Mouse (Mus musculus): ENCODE measurements around the gene Tnr. TPM values are rescaled to one million over a fixed set of nuclear protein-coding genes. Genes with fewer than 3 reads are reported as not detected.

The Tnr gene
- total and polyA plus RNA-seq, 3 experiments = 0.01 TPM; not detected in 2

DNA sequence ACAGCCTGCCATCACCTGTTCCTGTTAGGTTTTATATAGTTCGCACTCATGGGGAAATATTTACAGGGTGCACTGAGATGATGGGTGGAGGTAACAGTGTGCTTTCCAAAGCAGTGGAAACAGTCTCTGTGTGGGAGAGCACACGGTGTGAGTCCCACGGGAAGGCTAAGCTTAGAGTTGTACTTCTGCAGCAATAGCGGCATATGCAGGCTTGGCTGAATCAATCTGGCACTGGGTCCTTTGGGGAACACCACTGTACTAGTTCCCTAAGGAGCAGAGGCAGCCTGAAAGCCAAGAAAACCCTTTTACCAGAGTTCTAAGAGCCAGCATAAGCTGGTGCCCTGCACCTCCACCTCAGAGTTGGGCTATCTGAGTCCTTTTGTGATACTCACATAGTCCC, 115.8 kb downstream of the Tnr start:
- Histone ChIP-seq H3K27ac (ENCODE audit: control insufficient read depth, low read depth, low read length) (no peak overlapping the region), H3K27me3 (ENCODE audit: control insufficient read depth in 1 of 2, insufficient read depth in 2 of 2, low read length in 2 of 2) (no peaks in the 10 kb centered on the region), H3K36me3 (ENCODE audit: control insufficient read depth in 1 of 2, insufficient read depth in 2 of 2, low read length in 2 of 2) (no peaks in the 10 kb centered on the region), H3K9ac (ENCODE audit: control insufficient read depth, low read depth, low read length, poor library complexity, severe bottlenecking) (no peak overlapping the region), H3K9me3 (replicated peaks; ENCODE audit: insufficient read depth, low read length) (no peaks in the 10 kb centered on the region), H3K4me1 (ENCODE audit: control insufficient read depth in 1 of 2, insufficient read depth in 2 of 2, low read length in 2 of 2) (no peaks in the 10 kb centered on the region), H3K79me2 (ENCODE audit: control insufficient read depth, insufficient read depth, low read length, poor library complexity) (no peaks in the 10 kb centered on the region), H3K4me3 (ENCODE audit: control insufficient read depth in 1 of 2, insufficient read depth in 1 of 2, low read depth in 2 of 2, low read length in 2 of 2) (no peak overlapping the region)
- TF ChIP-seq GABPA (IDR thresholded peaks at IDR 0.05; ENCODE audit: low read depth, low read length) (no peak), USF2 (IDR thresholded peaks at IDR 0.05; ENCODE audit: borderline replicate concordance in 1 of 2, insufficient read depth in 1 of 2, low read depth in 1 of 2, low read length in 2 of 2) (no peak), MXI1 (IDR thresholded peaks at IDR 0.05; ENCODE audit: low read depth, low read length) (no peak), BHLHE40 (IDR thresholded peaks at IDR 0.05; ENCODE audit: borderline replicate concordance, low read depth, low read length) (no peak), CHD2 (IDR thresholded peaks at IDR 0.05; ENCODE audit: low read length) (no peak), RCOR1 (IDR thresholded peaks at IDR 0.05; ENCODE audit: low read depth, low read length) (no peak), MAX (IDR thresholded peaks at IDR 0.05; ENCODE audit: low read length) (no peak), CTCF (IDR thresholded peaks at IDR 0.05 in 2 of 3, conservative IDR thresholded peaks at IDR 0.05 in 1 of 3; ENCODE audit: control insufficient read depth in 1 of 3, insufficient read depth in 1 of 3, low read depth in 2 of 3, low read length in 3 of 3, poor library complexity in 1 of 3, severe bottlenecking in 1 of 3) (no peak), GATA1 (IDR thresholded peaks at IDR 0.05; ENCODE audit: low read depth, low read length) (no peak), HCFC1 (IDR thresholded peaks at IDR 0.05; ENCODE audit: low read depth, low read length) (no peak), UBTF (IDR thresholded peaks at IDR 0.05; ENCODE audit: borderline replicate concordance, insufficient read depth, low read depth, low read length) (no peak), NRF1 (IDR thresholded peaks at IDR 0.05; ENCODE audit: insufficient read depth, low read depth, low read length, poor library complexity, severe bottlenecking) (no peak), TCF12 (IDR thresholded peaks at IDR 0.05; ENCODE audit: low read depth, low read length) (no peak), KAT2A (conservative IDR thresholded peaks at IDR 0.05; ENCODE audit: low read depth, low read length) (no peak), SMC3 (IDR thresholded peaks at IDR 0.05; ENCODE audit: low read depth, low read length) (no peak), EP300 (IDR thresholded peaks at IDR 0.05; ENCODE audit: low read depth in 1 of 2, low read length in 2 of 2) (no peak)
- DNase-seq (ENCODE audit: low read depth, low spot score) = no peak

DNA sequence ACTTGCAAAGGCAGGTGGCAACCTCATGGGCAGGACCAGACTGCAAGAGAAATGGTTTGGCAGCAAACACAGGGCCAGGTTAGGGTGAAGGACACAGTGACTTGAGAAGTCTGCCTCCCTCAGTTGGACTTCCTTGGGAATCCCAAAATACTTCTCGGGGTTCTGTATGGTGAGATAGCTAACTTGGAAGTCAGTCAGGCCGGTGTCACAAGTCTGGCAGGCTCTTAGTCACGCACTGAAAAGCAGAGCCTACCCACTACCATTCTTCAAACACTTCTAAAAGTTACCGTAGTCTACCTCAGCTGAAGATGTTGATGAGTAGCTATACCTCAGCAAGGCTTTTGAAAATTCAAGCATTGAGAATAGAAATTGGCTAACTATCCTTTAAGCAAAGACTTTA, 122.2 kb downstream of the Tnr start:
- Histone ChIP-seq H3K27me3 (ENCODE audit: control insufficient read depth in 1 of 2, insufficient read depth in 2 of 2, low read length in 2 of 2) (no peaks in the 10 kb centered on the region), H3K4me1 (ENCODE audit: control insufficient read depth in 1 of 2, insufficient read depth in 2 of 2, low read length in 2 of 2) (no peaks in the 10 kb centered on the region), H3K79me2 (ENCODE audit: control insufficient read depth, insufficient read depth, low read length, poor library complexity) (no peaks in the 10 kb centered on the region), H3K9me3 (replicated peaks; ENCODE audit: insufficient read depth, low read length) (no peaks in the 10 kb centered on the region), H3K4me3 (ENCODE audit: control insufficient read depth in 1 of 2, insufficient read depth in 1 of 2, low read depth in 2 of 2, low read length in 2 of 2) (no peak overlapping the region), H3K9ac (ENCODE audit: control insufficient read depth, low read depth, low read length, poor library complexity, severe bottlenecking) (no peak overlapping the region), H3K27ac (ENCODE audit: control insufficient read depth, low read depth, low read length) (no peak overlapping the region), H3K36me3 (ENCODE audit: control insufficient read depth in 1 of 2, insufficient read depth in 2 of 2, low read length in 2 of 2) (no peaks in the 10 kb centered on the region)
- TF ChIP-seq MYC (IDR thresholded peaks at IDR 0.05; ENCODE audit: low read depth, low read length) (no peak), ETS1 (IDR thresholded peaks at IDR 0.05; ENCODE audit: low read depth, low read length) (no peak), CTCF (IDR thresholded peaks at IDR 0.05 in 2 of 3, conservative IDR thresholded peaks at IDR 0.05 in 1 of 3; ENCODE audit: control insufficient read depth in 1 of 3, insufficient read depth in 1 of 3, low read depth in 2 of 3, low read length in 3 of 3, poor library complexity in 1 of 3, severe bottlenecking in 1 of 3) (no peak), E2F4 (IDR thresholded peaks at IDR 0.05; ENCODE audit: borderline replicate concordance, low read depth, low read length) (no peak), ZC3H11A (IDR thresholded peaks at IDR 0.05; ENCODE audit: low read depth, low read length) (no peak), CHD2 (IDR thresholded peaks at IDR 0.05; ENCODE audit: low read length) (no peak), ELF1 (IDR thresholded peaks at IDR 0.05; ENCODE audit: low read depth, low read length) (no peak), SMC3 (IDR thresholded peaks at IDR 0.05; ENCODE audit: low read depth, low read length) (no peak), MAX (IDR thresholded peaks at IDR 0.05; ENCODE audit: low read length) (no peak), MEF2A (IDR thresholded peaks at IDR 0.05; ENCODE audit: extremely low read depth, insufficient replicate concordance, low read depth, low read length, poor library complexity, severe bottlenecking) (no peak), RAD21 (IDR thresholded peaks at IDR 0.05; ENCODE audit: low read depth, low read length) (no peak), KAT2A (conservative IDR thresholded peaks at IDR 0.05; ENCODE audit: low read depth, low read length) (no peak), JUND (IDR thresholded peaks at IDR 0.05; ENCODE audit: low read depth, low read length) (no peak), GABPA (IDR thresholded peaks at IDR 0.05; ENCODE audit: low read depth, low read length) (no peak), MYB (IDR thresholded peaks at IDR 0.05; ENCODE audit: low read depth, low read length) (no peak), MXI1 (IDR thresholded peaks at IDR 0.05; ENCODE audit: low read depth, low read length) (no peak)
- no peak for DNase-seq (ENCODE audit: low read depth, low spot score)
